Mouse (Mus musculus): ENCODE data around the gene Tmprss15. TPM values are rescaled to one million over a fixed set of nuclear protein-coding genes. Genes with fewer than 3 reads are reported as not detected.

The Tmprss15 gene
- polyA plus RNA-seq, 1 experiment from 2014 or later: not detected

GRCm38 (mm10) chr16:79032593-79032992, 58.3 kb downstream of the Tmprss15 start:
- Histone ChIP-seq H3K27me3 (ENCODE audit: control insufficient read depth, insufficient read depth, low read depth, low read length) (no peaks in the 10 kb centered on the region), H3K4me3 (ENCODE audit: low read depth, low read length) (no peak overlapping the region), H3K4me1 (ENCODE audit: control insufficient read depth, low read depth, low read length) (no peaks in the 10 kb centered on the region), H3K27ac (ENCODE audit: low read length) (no peak overlapping the region), H3K36me3 (ENCODE audit: control insufficient read depth, insufficient read depth) (no peaks in the 10 kb centered on the region), H3K4me2 (ENCODE audit: low read depth, low read length) (no peak overlapping the region), H3K9me3 (replicated peaks; ENCODE audit: control insufficient read depth, low read length) (no peaks in the 10 kb centered on the region), H3K9ac (ENCODE audit: low read depth, low read length) (no peak overlapping the region)
- WGBS (ENCODE audit: insufficient replicate concordance): 56% methylated on average over 2 of the region's 2 CpGs
- no peak for ATAC-seq (ENCODE audit: low read depth)

GRCm38 (mm10) chr16:79002812-79003211, 88.1 kb downstream of the Tmprss15 start:
- no peak overlapping the region for H3K4me3 ChIP-seq (ENCODE audit: low read depth, low read length)
- no peak for ATAC-seq (ENCODE audit: low read depth)
- 49% methylated on average over 2 of the region's 2 CpGs for WGBS (ENCODE audit: insufficient replicate concordance)

GRCm38 (mm10) chr16:79001679-79002078, 89.2 kb downstream of the Tmprss15 start:
- WGBS (ENCODE audit: insufficient replicate concordance): 67% methylated on average over 9 of the region's 9 CpGs
- ATAC-seq (ENCODE audit: low read depth): no peak

More at GRCm38 (mm10) chr16:79002812-79003211, 88.1 kb downstream of the Tmprss15 start:
- Histone ChIP-seq H3K4me2 (ENCODE audit: low read depth, low read length) (no peak overlapping the region), H3K9ac (ENCODE audit: low read depth, low read length) (no peak overlapping the region), H3K4me1 (ENCODE audit: control insufficient read depth, low read depth, low read length) (no peaks in the 10 kb centered on the region), H3K27ac (ENCODE audit: low read length) (no peak overlapping the region), H3K9me3 (replicated peaks; ENCODE audit: control insufficient read depth, low read length) (no peaks in the 10 kb centered on the region), H3K27me3 (ENCODE audit: control insufficient read depth, insufficient read depth, low read depth, low read length) (no peaks in the 10 kb centered on the region), H3K36me3 (ENCODE audit: control insufficient read depth, insufficient read depth) (no peaks in the 10 kb centered on the region)

GRCm38 (mm10) chr16:78976384-78976783, 114.5 kb downstream of the Tmprss15 start:
- H3K9ac ChIP-seq (ENCODE audit: low read depth, low read length): no peak overlapping the region
- no peaks in the 10 kb centered on the region for H3K4me1 ChIP-seq (ENCODE audit: control insufficient read depth, low read depth, low read length)
- H3K27ac ChIP-seq (ENCODE audit: low read length): no peak overlapping the region
- H3K4me3 ChIP-seq (ENCODE audit: low read depth, low read length): no peak overlapping the region
- H3K36me3 ChIP-seq (ENCODE audit: control insufficient read depth, insufficient read depth): no peaks in the 10 kb centered on the region
- no peaks in the 10 kb centered on the region for H3K27me3 ChIP-seq (ENCODE audit: control insufficient read depth, insufficient read depth, low read depth, low read length)
- 60% methylated on average over 8 of the region's 8 CpGs for WGBS (ENCODE audit: insufficient replicate concordance)
- ATAC-seq (ENCODE audit: low read depth): no peak
- no peaks in the 10 kb centered on the region for H3K9me3 ChIP-seq (replicated peaks; ENCODE audit: control insufficient read depth, low read length)
- no peak overlapping the region for H3K4me2 ChIP-seq (ENCODE audit: low read depth, low read length)

More at GRCm38 (mm10) chr16:79001679-79002078, 89.2 kb downstream of the Tmprss15 start:
- no peaks in the 10 kb centered on the region for H3K36me3 ChIP-seq (ENCODE audit: control insufficient read depth, insufficient read depth)
- H3K27ac ChIP-seq (ENCODE audit: low read length): no peak overlapping the region
- H3K4me3 ChIP-seq (ENCODE audit: low read depth, low read length): no peak overlapping the region
- no peaks in the 10 kb centered on the region for H3K27me3 ChIP-seq (ENCODE audit: control insufficient read depth, insufficient read depth, low read depth, low read length)
- no peak overlapping the region for H3K4me2 ChIP-seq (ENCODE audit: low read depth, low read length)
- no peaks in the 10 kb centered on the region for H3K4me1 ChIP-seq (ENCODE audit: control insufficient read depth, low read depth, low read length)
- H3K9me3 ChIP-seq (replicated peaks; ENCODE audit: control insufficient read depth, low read length): no peaks in the 10 kb centered on the region
- no peak overlapping the region for H3K9ac ChIP-seq (ENCODE audit: low read depth, low read length)

GRCm38 (mm10) chr16:78974099-78974498, 116.8 kb downstream of the Tmprss15 start:
- H3K27ac ChIP-seq (ENCODE audit: low read length): no peak overlapping the region
- ATAC-seq (ENCODE audit: low read depth): no peak
- H3K4me1 ChIP-seq (ENCODE audit: control insufficient read depth, low read depth, low read length): no peaks in the 10 kb centered on the region
- no peaks in the 10 kb centered on the region for H3K9me3 ChIP-seq (replicated peaks; ENCODE audit: control insufficient read depth, low read length)
- no peak overlapping the region for H3K4me3 ChIP-seq (ENCODE audit: low read depth, low read length)
- WGBS (ENCODE audit: insufficient replicate concordance): 68% methylated on average over 13 of the region's 13 CpGs
- no peak overlapping the region for H3K9ac ChIP-seq (ENCODE audit: low read depth, low read length)
- no peaks in the 10 kb centered on the region for H3K27me3 ChIP-seq (ENCODE audit: control insufficient read depth, insufficient read depth, low read depth, low read length)
- no peak overlapping the region for H3K4me2 ChIP-seq (ENCODE audit: low read depth, low read length)
- no peaks in the 10 kb centered on the region for H3K36me3 ChIP-seq (ENCODE audit: control insufficient read depth, insufficient read depth)

GRCm38 (mm10) chr16:78969091-78969731, 121.7 kb downstream of the Tmprss15 start:
- ATAC-seq (ENCODE audit: low read depth): no peak
- Histone ChIP-seq H3K27me3 (ENCODE audit: control insufficient read depth, insufficient read depth, low read depth, low read length) (no peaks in the 10 kb centered on the region), H3K27ac (ENCODE audit: low read length) (no peak overlapping the region), H3K4me3 (ENCODE audit: low read depth, low read length) (no peak overlapping the region), H3K9me3 (replicated peaks; ENCODE audit: control insufficient read depth, low read length) (no peaks in the 10 kb centered on the region), H3K4me1 (ENCODE audit: control insufficient read depth, low read depth, low read length) (no peaks in the 10 kb centered on the region), H3K9ac (ENCODE audit: low read depth, low read length) (no peak overlapping the region), H3K4me2 (ENCODE audit: low read depth, low read length) (no peak overlapping the region), H3K36me3 (ENCODE audit: control insufficient read depth, insufficient read depth) (no peaks in the 10 kb centered on the region)
- 30% methylated on average over 13 of the region's 13 CpGs for WGBS (ENCODE audit: insufficient replicate concordance)

GRCm38 (mm10) chr16:78957434-78957833, 133.5 kb downstream of the Tmprss15 start:
- Histone ChIP-seq H3K36me3 (ENCODE audit: control insufficient read depth, insufficient read depth) (no peaks in the 10 kb centered on the region), H3K4me2 (ENCODE audit: low read depth, low read length) (no peak overlapping the region), H3K4me1 (ENCODE audit: control insufficient read depth, low read depth, low read length) (no peaks in the 10 kb centered on the region), H3K9me3 (replicated peaks; ENCODE audit: control insufficient read depth, low read length) (no peaks in the 10 kb centered on the region), H3K9ac (ENCODE audit: low read depth, low read length) (no peak overlapping the region), H3K27ac (ENCODE audit: low read length) (no peak overlapping the region), H3K27me3 (ENCODE audit: control insufficient read depth, insufficient read depth, low read depth, low read length) (no peaks in the 10 kb centered on the region), H3K4me3 (ENCODE audit: low read depth, low read length) (no peak overlapping the region)
- 55% methylated on average over 2 of the region's 2 CpGs for WGBS (ENCODE audit: insufficient replicate concordance)
- ATAC-seq (ENCODE audit: low read depth): no peak

GRCm38 (mm10) chr16:78950359-78950758, 140.5 kb downstream of the Tmprss15 start:
- Histone ChIP-seq H3K9me3 (replicated peaks; ENCODE audit: control insufficient read depth, low read length) (no peaks in the 10 kb centered on the region), H3K27me3 (ENCODE audit: control insufficient read depth, insufficient read depth, low read depth, low read length) (no peaks in the 10 kb centered on the region), H3K4me1 (ENCODE audit: control insufficient read depth, low read depth, low read length) (no peaks in the 10 kb centered on the region), H3K27ac (ENCODE audit: low read length) (no peak overlapping the region), H3K9ac (ENCODE audit: low read depth, low read length) (no peak overlapping the region), H3K4me3 (ENCODE audit: low read depth, low read length) (no peak overlapping the region), H3K4me2 (ENCODE audit: low read depth, low read length) (no peak overlapping the region), H3K36me3 (ENCODE audit: control insufficient read depth, insufficient read depth) (no peaks in the 10 kb centered on the region)
- 57% methylated on average over 4 of the region's 4 CpGs for WGBS (ENCODE audit: insufficient replicate concordance)
- no peak for ATAC-seq (ENCODE audit: low read depth)

- Histone ChIP-seq H3K9ac (ENCODE audit: low read depth, low read length) (no peak overlapping the region), H3K4me2 (ENCODE audit: low read depth, low read length) (no peak overlapping the region), H3K4me1 (ENCODE audit: control insufficient read depth, low read depth, low read length) (no peaks in the 10 kb centered on the region), H3K27ac (ENCODE audit: low read length) (no peak overlapping the region), H3K27me3 (ENCODE audit: control insufficient read depth, insufficient read depth, low read depth, low read length) (no peaks in the 10 kb centered on the region), H3K4me3 (ENCODE audit: low read depth, low read length) (no peak overlapping the region), H3K9me3 (replicated peaks; ENCODE audit: control insufficient read depth, low read length) (no peaks in the 10 kb centered on the region), H3K36me3 (ENCODE audit: control insufficient read depth, insufficient read depth) (no peaks in the 10 kb centered on the region)
- 57% methylated on average over 8 of the region's 8 CpGs for WGBS (ENCODE audit: insufficient replicate concordance)
- ATAC-seq (ENCODE audit: low read depth): no peak
These were observed 153.1 kb downstream of the Tmprss15 start for GRCm38 (mm10) chr16:78937755-78938154.

All from liver, embryonic 16.5 days (tissue).